Mouse (Mus musculus) CH12.LX (cell line): ENCODE measurements around the gene Scfd2. TPM values are rescaled to one million over a fixed set of nuclear protein-coding genes. Genes with fewer than 3 reads are reported as not detected.

ENCODE experiments used
- DNase-seq: peaks from one replicate; pipeline ENCODE4 v3.0.0-alpha.2; 2013; ENCODE audit errors: extremely low read depth
- H3K27ac ChIP-seq: 2 replicates; pipeline ENCODE4 v1.5.1; 2012; ENCODE audit warnings: low read depth, mild to moderate bottlenecking, control low read depth, moderate library complexity; ENCODE audit not compliant: insufficient read depth
- H3K27me3 ChIP-seq: replicated peaks from 2 replicates; pipeline ENCODE3; 2012; ENCODE audit warnings: inconsistent platforms
- H3K36me3 ChIP-seq, 2 experiments: replicated peaks in 1 of 2; 2 replicates each; pipeline versions ENCODE3 to v1.6.1; 2012; ENCODE audit warnings: inconsistent platforms in 1 of 2, low read length in 1 of 2, mild to moderate bottlenecking in 1 of 2, mixed read lengths in 1 of 2, moderate library complexity in 1 of 2; ENCODE audit not compliant: control insufficient read depth in 1 of 2, insufficient read depth in 1 of 2
- H3K4me1 ChIP-seq, 2 experiments: 2 replicates each; pipeline ENCODE4 v1.6.1; 2012; ENCODE audit warnings: inconsistent platforms in 1 of 2, moderate library complexity in 1 of 2; ENCODE audit not compliant: insufficient read depth in 2 of 2, control insufficient read depth in 1 of 2
- H3K4me2 ChIP-seq: 2 replicates; pipeline ENCODE4 v1.6.1; 2012; ENCODE audit warnings: low read depth, mild to moderate bottlenecking, control low read depth; ENCODE audit not compliant: poor library complexity, insufficient read depth, severe bottlenecking
- H3K4me3 ChIP-seq, 3 experiments: fragments of 150-350 bp in 1 of 3; sonication (generic) in 1 of 3; replicated peaks in 1 of 3; 2 replicates each; pipeline versions ENCODE3 to v1.5.1; 2011 to 2012; ENCODE audit warnings: low read depth in 2 of 3, low read length in 2 of 3, mild to moderate bottlenecking in 2 of 3, moderate library complexity in 2 of 3, control low read depth in 1 of 3, improper control_type of control experiment in 1 of 3, inconsistent platforms in 1 of 3, mixed read lengths in 1 of 3; ENCODE audit not compliant: poor library complexity in 1 of 3
- H3K79me2 ChIP-seq: replicated peaks from 2 replicates; pipeline ENCODE4 v1.6.1; 2012; ENCODE audit warnings: mild to moderate bottlenecking, moderate library complexity; ENCODE audit not compliant: control insufficient read depth, poor library complexity, insufficient read depth, severe bottlenecking; ENCODE audit errors: extremely low read depth
- H3K9ac ChIP-seq: 2 replicates; pipeline ENCODE4 v1.6.1; 2012; ENCODE audit warnings: low read depth, mild to moderate bottlenecking, control low read depth, moderate library complexity; ENCODE audit not compliant: insufficient read depth
- H3K9me3 ChIP-seq: replicated peaks from 2 replicates; pipeline ENCODE3; 2012; ENCODE audit warnings: low read length, inconsistent platforms, mixed read lengths
- BHLHE40 ChIP-seq: IDR thresholded peaks from 2 replicates; pipeline ENCODE4 v1.6.1; 2011; ENCODE audit warnings: mild to moderate bottlenecking, low read depth, low read length, improper control_type of control experiment
- CHD1 ChIP-seq: IDR thresholded peaks from 2 replicates; pipeline ENCODE4 v1.6.1; 2012; ENCODE audit warnings: low read depth, low read length, improper control_type of control experiment, inconsistent platforms
- CTCF ChIP-seq, 2 experiments: IDR thresholded peaks in 1 of 2; conservative IDR thresholded peaks in 1 of 2; 2 replicates each; pipeline ENCODE4 v1.5.1; 2011 to 2012; ENCODE audit warnings: low read depth in 2 of 2, low read length in 2 of 2, improper control_type of control experiment in 1 of 2, inconsistent platforms in 1 of 2, mild to moderate bottlenecking in 1 of 2, moderate library complexity in 1 of 2
- E2F4 ChIP-seq: IDR thresholded peaks from 2 replicates; pipeline ENCODE4 v1.6.1; 2011; ENCODE audit warnings: low read depth, low read length, improper control_type of control experiment; ENCODE audit not compliant: insufficient replicate concordance
- ELF1 ChIP-seq: IDR thresholded peaks from 2 replicates; pipeline ENCODE4 v1.6.1; 2014; ENCODE audit warnings: low read depth, mild to moderate bottlenecking, inconsistent platforms, low read length, improper control_type of control experiment
- JUND ChIP-seq: conservative IDR thresholded peaks from 2 replicates; pipeline ENCODE4 v1.6.1; 2011; ENCODE audit warnings: low read depth, low read length, improper control_type of control experiment
- MAFK ChIP-seq: IDR thresholded peaks from 2 replicates; pipeline ENCODE4 v1.6.1; 2011; ENCODE audit warnings: low read length, improper control_type of control experiment; ENCODE audit not compliant: insufficient replicate concordance
- MYC ChIP-seq: IDR thresholded peaks from 2 replicates; pipeline ENCODE4 v1.6.1; 2011; ENCODE audit warnings: low read depth, mild to moderate bottlenecking, improper control_type of control experiment, low read length
- RAD21 ChIP-seq: IDR thresholded peaks from 2 replicates; pipeline ENCODE4 v1.6.1; 2011; ENCODE audit warnings: low read depth, mild to moderate bottlenecking, low read length, improper control_type of control experiment, moderate library complexity
- RCOR1 ChIP-seq: conservative IDR thresholded peaks from 2 replicates; pipeline ENCODE4 v1.6.1; 2012; ENCODE audit warnings: low read depth, mild to moderate bottlenecking, inconsistent platforms, low read length, improper control_type of control experiment
- SMC3 ChIP-seq: IDR thresholded peaks from 2 replicates; pipeline ENCODE4 v1.6.1; 2011; ENCODE audit warnings: low read depth, low read length, improper control_type of control experiment
- TCF12 ChIP-seq: IDR thresholded peaks from 2 replicates; pipeline ENCODE4 v1.6.1; 2014; ENCODE audit warnings: low read depth, mild to moderate bottlenecking, inconsistent platforms, low read length, improper control_type of control experiment
- ZNF384 ChIP-seq: IDR thresholded peaks from 2 replicates; pipeline ENCODE4 v1.6.1; 2012; ENCODE audit warnings: low read depth, low read length, improper control_type of control experiment, inconsistent platforms
- dilution Hi-C: fragments of 300-500 bp; cut with MboI; formaldehyde crosslinking; loops from 2 replicates; pipeline ENCODE4 v1.14.3; 2020; ENCODE audit warnings: low sequenced_read_pairs; ENCODE audit not compliant: extremely low pct_unique_long_range_greater_than_20kb, extremely low pct_ligation_motif_present
- in situ Hi-C: fragments of 300-500 bp; cut with MboI; formaldehyde crosslinking; loops from 3 replicates; pipeline ENCODE4 v1.14.3; 2019; ENCODE audit warnings: low sequenced_read_pairs, low pct_ligation_motif_present, low pct_unique_long_range_greater_than_20kb, mixed read lengths
- polyA plus RNA-seq: library from polyadenylated mRNA; unstranded; fragments of >175 nt; gene quantifications from 2 replicates; pipeline ENCODE4 v1.2.1, GENCODE M21; 2012; ENCODE audit warnings: low read depth; ENCODE audit not compliant: insufficient read length
- total RNA-seq, 2 experiments: library from RNA; depleted of rRNA; stranded (reverse); fragments of 300-350 nt in 1 of 2; fragments of >200 nt in 1 of 2; gene quantifications; 2 replicates each; pipeline ENCODE4 v1.2.3; 2012 to 2014

Gene Scfd2
- total and polyA plus RNA-seq, 3 experiments, result 13.2 to 18.0 (median 14.4) TPM

DNA sequence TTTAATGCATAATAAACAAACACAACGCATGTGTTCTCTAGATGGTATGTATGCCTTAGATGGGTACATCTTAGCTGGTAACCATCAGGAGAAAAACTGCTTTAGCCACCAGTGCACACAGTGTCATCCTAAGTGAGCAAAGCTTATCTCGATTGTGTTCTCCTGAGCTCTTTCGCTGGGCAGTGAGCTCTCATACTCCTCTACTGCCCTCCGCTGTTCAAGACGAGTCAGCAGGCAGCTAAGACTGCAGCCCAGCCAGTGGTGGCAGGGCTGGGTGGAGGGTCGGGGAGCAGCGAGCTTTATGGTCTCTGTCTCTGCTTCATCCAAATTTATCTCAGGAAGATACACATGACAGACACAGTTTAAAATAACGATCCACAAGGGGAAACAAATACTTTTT is 248.0 kb downstream of the Scfd2 start:
- TF ChIP-seq SMC3 (peak; percentile 68), RAD21 (peak; percentile 72), CTCF (conservative IDR thresholded peaks at IDR 0.05 in 1 of 2, IDR thresholded peaks at IDR 0.05 in 1 of 2; ENCODE audit: low read depth in 2 of 2, low read length in 2 of 2) (peak; percentile 14 to 74; a peak in 2 of 4 replicates), JUND (no peak), MAFK (no peak)
- peaks cover 10 to 52% of the 10 kb centered on the region in 2 experiments for H3K4me1 ChIP-seq
- no peak overlapping the region for H3K4me2 ChIP-seq
- dilution Hi-C loops, result no loop called here
- no peak overlapping the region for H3K4me3 ChIP-seq
- H3K79me2 ChIP-seq, result no peaks in the 10 kb centered on the region
- DNase-seq, result peak; percentile 39
- no peak overlapping the region for H3K9ac ChIP-seq
- no peak overlapping the region for H3K27ac ChIP-seq
- no peaks in the 10 kb centered on the region for H3K27me3 ChIP-seq
- in situ Hi-C loops, result loop anchor here (5.0 to 10.0 kb wide), 4 partner anchors 291 to 599 kb away; no protein-coding TSS in a partner anchor
- H3K9me3 ChIP-seq, result no peaks in the 10 kb centered on the region
- H3K36me3 ChIP-seq, result no peaks in the 10 kb centered on the region

- TF ChIP-seq ELF1 (no peak), TCF12 (no peak), ZNF384 (no peak), E2F4 (no peak), CTCF (conservative IDR thresholded peaks at IDR 0.05 in 1 of 2, IDR thresholded peaks at IDR 0.05 in 1 of 2; ENCODE audit: low read depth in 2 of 2, low read length in 2 of 2) (no peak), BHLHE40 (no peak), RCOR1 (no peak), MYC (no peak), CHD1 (no peak)
- DNase-seq, result no peak
- Histone ChIP-seq H3K4me2 (no peak overlapping the region), H3K36me3 (no peaks in the 10 kb centered on the region), H3K9ac (no peak overlapping the region), H3K79me2 (no peaks in the 10 kb centered on the region), H3K9me3 (no peaks in the 10 kb centered on the region), H3K27me3 (no peaks in the 10 kb centered on the region), H3K27ac (no peak overlapping the region), H3K4me1 (peaks cover 5 to 40% of the 10 kb centered on the region in 2 experiments), H3K4me3 (no peak overlapping the region)
- dilution Hi-C loops (no loop called here), in situ Hi-C loops (loop anchor here (5.0 to 10.0 kb wide), 4 partner anchors 289 to 597 kb away; no protein-coding TSS in a partner anchor)
These were observed 250.1 kb downstream of the Scfd2 start for GRCm38 (mm10) chr5:74281480-74281879.

- Histone ChIP-seq H3K36me3 (no peaks in the 10 kb centered on the region), H3K9me3 (no peaks in the 10 kb centered on the region), H3K4me1 (peaks cover 2 to 22% of the 10 kb centered on the region in 2 experiments), H3K27me3 (no peaks in the 10 kb centered on the region), H3K9ac (no peak overlapping the region), H3K4me3 (no peak overlapping the region), H3K27ac (no peak overlapping the region), H3K79me2 (no peaks in the 10 kb centered on the region), H3K4me2 (no peak overlapping the region)
- in situ Hi-C loops, result loop anchor here (5.0 to 10.0 kb wide), 4 partner anchors 287 to 595 kb away; no protein-coding TSS in a partner anchor
- DNase-seq, result no peak
- dilution Hi-C loops, result no loop called here
- no peak for TF ChIP-seq CHD1
These were observed 251.9 kb downstream of the Scfd2 start for GRCm38 (mm10) chr5:74279673-74280072.
